Mouse (Mus musculus): ENCODE results near the gene Gm45785. TPM values are rescaled to one million over a fixed set of nuclear protein-coding genes. Genes with fewer than 3 reads are reported as not detected.

Gene Gm45785
- polyA plus RNA-seq, 1 experiment = not detected

- Histone ChIP-seq H3K36me3 (ENCODE audit: control insufficient read depth, insufficient read depth, low read length) (peaks cover 56% of the 10 kb centered on the region), H3K27ac (ENCODE audit: insufficient read depth, low read depth, low read length) (peak within 1 kb of the TSS; percentile 90), H3K4me1 (ENCODE audit: control insufficient read depth, insufficient read depth, insufficient read length, low read length) (peaks cover 13% of the 10 kb centered on the region), H3K27me3 (ENCODE audit: control insufficient read depth, insufficient read depth, low read length) (no peaks in the 10 kb centered on the region), H3K4me3 (ENCODE audit: low read depth, low read length) (peak within 1 kb of the TSS; percentile 82)
- WGBS = 20% methylated on average over 40 of the region's 40 CpGs
- TF ChIP-seq POLR2A (IDR thresholded peaks at IDR 0.05; ENCODE audit: low read depth, low read length) (no peak), CTCF (IDR thresholded peaks at IDR 0.05; ENCODE audit: extremely low read depth, insufficient read length, insufficient replicate concordance, low read depth, low read length) (no peak)
Measured at GRCm38 (mm10) chr7:140857550-140858505, 1.7 kb upstream of the Gm45785 start, which contains the start of gene Bet1l. Gene Bet1l (minus strand): TSS chr7:140857577.

GRCm38 (mm10) chr7:140856785-140857549, 836 bp upstream of the Gm45785 start, which contains the start of gene Ric8a:
Gene Ric8a (plus strand): TSS chr7:140856957.
- H3K36me3 ChIP-seq (ENCODE audit: control insufficient read depth, insufficient read depth, low read length) = peaks cover 56% of the 10 kb centered on the region
- H3K27ac ChIP-seq (ENCODE audit: insufficient read depth, low read depth, low read length) = peak within 1 kb of the TSS; percentile 90
- peaks cover 13% of the 10 kb centered on the region for H3K4me1 ChIP-seq (ENCODE audit: control insufficient read depth, insufficient read depth, insufficient read length, low read length)
- peak within 1 kb of the TSS; percentile 82 for H3K4me3 ChIP-seq (ENCODE audit: low read depth, low read length)
- no peaks in the 10 kb centered on the region for H3K27me3 ChIP-seq (ENCODE audit: control insufficient read depth, insufficient read depth, low read length)
- under 1% methylated on average over 49 of the region's 50 CpGs for WGBS
- TF ChIP-seq CTCF (IDR thresholded peaks at IDR 0.05; ENCODE audit: extremely low read depth, insufficient read length, insufficient replicate concordance, low read depth, low read length) = 0 out of 2 replicates have a peak, but pooled peaks have one; percentile 1
- peak; percentile 44; the same call in 1 of the 2 replicates for TF ChIP-seq POLR2A (IDR thresholded peaks at IDR 0.05; ENCODE audit: low read depth, low read length)

DNA sequence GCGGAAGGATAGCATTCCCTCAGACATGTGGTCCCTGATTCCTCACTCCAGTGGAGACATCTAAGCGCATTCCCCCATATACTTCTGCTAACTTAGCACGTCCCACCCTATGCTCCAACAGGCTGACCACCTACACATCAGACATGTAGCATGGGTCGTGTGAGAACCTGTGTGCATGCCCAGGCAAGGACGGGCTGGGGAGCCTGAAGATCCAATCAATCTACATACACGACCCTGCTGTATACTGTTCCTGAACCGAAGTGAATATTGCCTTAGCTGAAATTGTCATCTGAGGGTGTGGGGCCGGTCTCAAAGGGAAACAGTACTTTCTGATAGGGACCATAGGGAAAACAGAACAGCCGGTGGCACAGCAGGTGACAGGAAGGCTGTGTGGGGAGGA, 950 bp downstream of the Gm45785 start:
- H3K27ac ChIP-seq (ENCODE audit: insufficient read depth, low read depth, low read length) = no peak overlapping the region
- H3K4me3 ChIP-seq (ENCODE audit: low read depth, low read length) = peak overlapping the region; percentile 82
- no peaks in the 10 kb centered on the region for H3K27me3 ChIP-seq (ENCODE audit: control insufficient read depth, insufficient read depth, low read length)
- WGBS = 60% methylated on average over 9 of the region's 9 CpGs
- TF ChIP-seq POLR2A (IDR thresholded peaks at IDR 0.05; ENCODE audit: low read depth, low read length) = no peak
- no peak for TF ChIP-seq CTCF (IDR thresholded peaks at IDR 0.05; ENCODE audit: extremely low read depth, insufficient read length, insufficient replicate concordance, low read depth, low read length)
- H3K4me1 ChIP-seq (ENCODE audit: control insufficient read depth, insufficient read depth, insufficient read length, low read length) = peaks cover 13% of the 10 kb centered on the region
- peaks cover 41% of the 10 kb centered on the region for H3K36me3 ChIP-seq (ENCODE audit: control insufficient read depth, insufficient read depth, low read length)

DNA sequence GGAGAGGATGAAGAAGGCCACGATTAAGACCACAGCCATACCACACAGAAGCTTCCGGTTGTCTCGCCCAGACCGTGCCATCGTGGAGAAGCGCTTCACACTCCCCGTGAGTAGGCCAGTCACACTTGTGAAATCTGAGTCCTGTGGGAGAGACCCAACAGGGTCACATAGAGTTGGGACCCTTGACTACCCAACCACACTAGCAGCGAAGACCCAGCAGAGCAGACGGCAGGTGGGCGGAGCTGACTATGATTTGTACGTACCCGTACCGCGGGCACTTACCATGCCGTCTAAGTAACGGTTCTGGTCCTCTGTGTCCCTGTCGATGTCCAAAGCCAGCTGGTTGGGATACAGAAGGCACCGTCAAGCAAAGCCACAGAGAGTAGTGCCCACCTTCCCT, 1.6 kb downstream of the Gm45785 start:
- 89% methylated on average over 18 of the region's 18 CpGs for WGBS
- TF ChIP-seq CTCF (IDR thresholded peaks at IDR 0.05; ENCODE audit: extremely low read depth, insufficient read length, insufficient replicate concordance, low read depth, low read length) (no peak), POLR2A (IDR thresholded peaks at IDR 0.05; ENCODE audit: low read depth, low read length) (no peak)
- Histone ChIP-seq H3K4me1 (ENCODE audit: control insufficient read depth, insufficient read depth, insufficient read length, low read length) (peaks cover 13% of the 10 kb centered on the region), H3K27ac (ENCODE audit: insufficient read depth, low read depth, low read length) (no peak overlapping the region), H3K27me3 (ENCODE audit: control insufficient read depth, insufficient read depth, low read length) (no peaks in the 10 kb centered on the region), H3K36me3 (ENCODE audit: control insufficient read depth, insufficient read depth, low read length) (peaks cover 35% of the 10 kb centered on the region), H3K4me3 (ENCODE audit: low read depth, low read length) (no peak overlapping the region)

GRCm38 (mm10) chr7:140853386-140853785, 2.7 kb downstream of the Gm45785 start:
- Histone ChIP-seq H3K4me3 (ENCODE audit: low read depth, low read length) (no peak overlapping the region), H3K27me3 (ENCODE audit: control insufficient read depth, insufficient read depth, low read length) (no peaks in the 10 kb centered on the region), H3K36me3 (ENCODE audit: control insufficient read depth, insufficient read depth, low read length) (peaks cover 25% of the 10 kb centered on the region), H3K4me1 (ENCODE audit: control insufficient read depth, insufficient read depth, insufficient read length, low read length) (peaks cover 9% of the 10 kb centered on the region), H3K27ac (ENCODE audit: insufficient read depth, low read depth, low read length) (no peak overlapping the region)
- WGBS = 77% methylated on average over 9 of the region's 9 CpGs
- no peak for TF ChIP-seq CTCF (IDR thresholded peaks at IDR 0.05; ENCODE audit: extremely low read depth, insufficient read length, insufficient replicate concordance, low read depth, low read length)
- no peak for TF ChIP-seq POLR2A (IDR thresholded peaks at IDR 0.05; ENCODE audit: low read depth, low read length)

DNA sequence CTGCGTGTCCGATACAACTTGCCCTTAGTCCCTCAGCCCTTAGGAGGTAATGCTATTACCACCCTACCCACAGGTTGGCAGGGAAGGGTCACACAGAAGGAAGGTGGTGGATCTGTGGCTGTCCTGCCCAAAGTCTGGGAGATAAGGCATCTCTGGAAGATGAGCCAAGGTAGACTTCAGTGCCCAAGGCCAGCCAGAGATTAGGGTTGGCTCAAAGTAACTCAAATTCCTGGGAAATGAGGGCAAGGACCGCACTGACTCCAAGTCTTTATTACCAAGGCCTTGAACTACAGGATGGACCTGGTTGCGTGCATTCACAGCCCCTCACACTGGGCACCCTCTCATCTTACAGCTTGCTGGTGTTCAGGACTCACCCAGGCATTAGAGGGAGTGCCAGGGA, 4.2 kb downstream of the Gm45785 start:
- peaks cover 25% of the 10 kb centered on the region for H3K36me3 ChIP-seq (ENCODE audit: control insufficient read depth, insufficient read depth, low read length)
- whole genome bisulfite sequencing = 91% methylated on average over 4 of the region's 4 CpGs
- no peaks in the 10 kb centered on the region for H3K27me3 ChIP-seq (ENCODE audit: control insufficient read depth, insufficient read depth, low read length)
- H3K4me3 ChIP-seq (ENCODE audit: low read depth, low read length) = no peak overlapping the region
- TF ChIP-seq POLR2A (IDR thresholded peaks at IDR 0.05; ENCODE audit: low read depth, low read length) (no peak), CTCF (IDR thresholded peaks at IDR 0.05; ENCODE audit: extremely low read depth, insufficient read length, insufficient replicate concordance, low read depth, low read length) (no peak)
- H3K4me1 ChIP-seq (ENCODE audit: control insufficient read depth, insufficient read depth, insufficient read length, low read length) = peaks cover 3% of the 10 kb centered on the region; the same call in 1 of the 2 replicates
- no peak overlapping the region for H3K27ac ChIP-seq (ENCODE audit: insufficient read depth, low read depth, low read length)

All from small intestine, adult 2 months (tissue).